Mouse (Mus musculus): ENCODE data around the gene Hist1h4k.
"Not testable (repeated sequence)": the region's sequence is repeated elsewhere in the genome, so short reads cannot be mapped to it uniquely, and the experiment has no call there.

DNA sequence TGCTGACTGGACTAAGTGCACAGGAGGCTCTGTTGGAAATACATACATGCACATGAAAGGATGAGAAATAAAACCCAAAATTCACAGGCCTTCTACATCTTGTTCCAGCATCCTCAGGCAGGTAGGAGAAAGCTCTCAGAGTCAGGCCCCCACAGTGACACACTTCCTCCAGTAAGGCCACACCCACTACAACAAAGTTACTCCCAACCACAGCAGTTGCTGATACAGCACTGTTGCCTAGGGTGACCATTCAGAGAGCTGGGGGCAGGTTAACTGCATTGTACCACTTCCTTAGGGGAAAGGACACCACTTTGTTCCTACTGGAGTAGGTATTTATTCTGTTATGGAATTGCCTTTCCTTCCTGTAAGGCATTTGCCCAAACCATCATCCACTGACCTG is 46.9 kb upstream of the Hist1h4k start:
- not testable (repeated sequence) for TF ChIP-seq POLR2A, CTCF (IDR thresholded peaks at IDR 0.05; ENCODE audit: extremely low read depth, insufficient read depth, low read length)
